Mouse (Mus musculus) neural tube, embryonic 11.5 days (tissue): ENCODE results near the gene 5730596B20Rik. TPM values are rescaled to one million over a fixed set of nuclear protein-coding genes. Genes with fewer than 3 reads are reported as not detected.

ENCODE experiments used
- ATAC-seq: fragments of 200-750 bp; cut with Nextera tagmentation; 2 replicates; pipeline ENCODE4 v1.8.0; 2017; ENCODE audit warnings: moderate number of reproducible peaks, mild to moderate bottlenecking, moderate TSS enrichment, moderate library complexity; ENCODE audit not compliant: insufficient read depth, low FRiP score, low TSS enrichment
- DNase-seq: peaks from one replicate; pipeline ENCODE4 v3.0.0-alpha.2; 2015; ENCODE audit warnings: low spot score
- H3K27ac ChIP-seq: fragments of 300-500 bp; sonication (generic); 2 replicates; pipeline ENCODE4 v1.5.1; 2014; ENCODE audit warnings: low read depth, mild to moderate bottlenecking, low read length
- H3K27me3 ChIP-seq: fragments of 300-500 bp; sonication (generic); 2 replicates; pipeline ENCODE4 v1.6.1; 2014; ENCODE audit warnings: mild to moderate bottlenecking, low read length, mixed read lengths; ENCODE audit not compliant: control insufficient read depth, insufficient read depth
- H3K36me3 ChIP-seq: fragments of 300-500 bp; sonication (generic); 2 replicates; pipeline ENCODE4 v1.6.1; 2014; ENCODE audit warnings: mild to moderate bottlenecking, low read length, moderate library complexity, mixed read lengths; ENCODE audit not compliant: control insufficient read depth, insufficient read depth
- H3K4me1 ChIP-seq: fragments of 300-500 bp; sonication (generic); 2 replicates; pipeline ENCODE4 v1.6.1; 2014; ENCODE audit warnings: low read length, mixed read lengths; ENCODE audit not compliant: control insufficient read depth, insufficient read depth
- H3K4me2 ChIP-seq: fragments of 300-500 bp; sonication (generic); 2 replicates; pipeline ENCODE4 v1.6.1; 2014; ENCODE audit warnings: low read depth, mild to moderate bottlenecking, moderate library complexity
- H3K4me3 ChIP-seq: fragments of 300-500 bp; sonication (generic); 2 replicates; pipeline ENCODE4 v1.5.1; 2014; ENCODE audit warnings: low read depth, low read length
- H3K9ac ChIP-seq: fragments of 300-500 bp; sonication (generic); 2 replicates; pipeline ENCODE4 v1.6.1; 2014; ENCODE audit warnings: mild to moderate bottlenecking, low read length
- H3K9me3 ChIP-seq: fragments of 300-500 bp; sonication (generic); 2 replicates; pipeline ENCODE4 v1.6.1; 2016; ENCODE audit warnings: low read length; ENCODE audit not compliant: control insufficient read depth
- WGBS: fragments of 180-500 bp; shearing (Covaris S2); extraction: QIAGEN DNeasy Blood & Tissue Kit; methylation state at CpG from one replicate; pipeline ENCODE4 v1.1.7; 2014; 5-methylcytosine and 5-hydroxymethylcytosine counted together
- microRNA counts: library from miRNA; unstranded; fragments of <30 nt; microRNA quantifications from one replicate; lab custom pipeline; 2015
- microRNA-seq: library from miRNA; unstranded; fragments of <30 nt; microRNA quantifications from one replicate; pipeline ENCODE4, GENCODE M21; 2016
- polyA plus RNA-seq: library from polyadenylated mRNA; unstranded; fragments of >200 nt; fragmentation: Nextera tagmentation; extraction: Ambion mirVana; gene quantifications from 2 replicates; pipeline ENCODE4 v1.2.1, GENCODE M21; 2014

Gene 5730596B20Rik
- polyA plus RNA-seq, 1 experiment from 2014 or later: 4.5 TPM

DNA sequence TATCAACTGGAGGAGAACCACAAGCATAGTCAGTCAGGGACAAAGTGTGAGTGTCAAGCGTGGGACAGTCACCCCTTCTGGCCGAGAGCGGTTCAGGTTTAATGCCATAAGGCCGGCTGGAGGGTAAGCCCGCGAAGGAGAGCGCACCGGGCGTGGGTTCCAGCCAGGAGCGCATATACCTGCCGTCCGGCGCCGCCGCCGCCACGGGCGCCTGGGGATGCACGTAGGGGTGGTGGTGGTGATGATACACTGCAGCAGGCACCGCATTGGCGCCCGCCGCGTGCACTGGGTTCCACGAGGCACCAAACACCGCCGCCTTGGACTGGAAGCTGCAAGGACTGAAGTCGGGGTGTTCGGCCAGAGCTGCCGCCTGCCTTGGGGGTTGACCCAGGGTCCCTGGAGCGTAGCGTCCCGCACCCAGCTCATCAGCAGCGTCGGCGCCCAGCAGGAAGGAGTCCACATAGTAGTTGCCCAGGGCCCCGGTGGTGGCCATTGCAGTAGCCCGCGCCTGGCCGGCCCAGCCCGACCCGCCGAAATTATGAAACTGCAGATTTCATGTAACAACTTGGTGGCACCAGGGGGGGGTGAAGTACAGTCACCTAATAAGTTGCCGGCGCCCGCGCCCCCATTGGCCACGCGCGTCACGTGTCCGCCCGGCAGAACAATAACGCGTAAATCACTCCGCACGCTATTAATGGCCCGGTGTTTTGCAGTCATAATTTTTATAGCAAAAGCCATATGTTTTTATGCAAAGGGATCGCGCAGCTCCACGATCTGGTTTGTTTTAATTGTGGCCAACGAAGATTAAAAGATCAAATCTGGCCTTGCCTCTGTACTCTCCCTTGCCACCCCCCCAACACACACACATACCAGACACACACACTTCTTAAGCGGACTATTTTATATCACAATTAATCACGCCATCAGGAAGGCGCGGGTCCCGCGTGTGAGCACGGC lies 48.6 kb downstream of the 5730596B20Rik start:
- H3K4me2 ChIP-seq: peak overlapping the region; percentile 99

GRCm38 (mm10) chr6:52226569-52227257 lies 49.4 kb downstream of the 5730596B20Rik start:
- H3K36me3 ChIP-seq: no peaks in the 10 kb centered on the region
- H3K9me3 ChIP-seq: no peaks in the 10 kb centered on the region
- H3K27me3 ChIP-seq: peaks cover 21% of the 10 kb centered on the region; the same call in 1 of the 2 replicates
- peaks cover 6% of the 10 kb centered on the region for H3K4me1 ChIP-seq
- WGBS: 2% methylated on average over 26 of the region's 26 CpGs
- H3K4me3 ChIP-seq: peak overlapping the region; percentile 87
- peak overlapping the region; percentile 100 for H3K27ac ChIP-seq
- DNase-seq (no peak), ATAC-seq (no peak)
- peak overlapping the region; percentile 99 for H3K4me2 ChIP-seq
- H3K9ac ChIP-seq: peak overlapping the region; percentile 99

More for the DNA sequence above, 48.6 kb downstream of the 5730596B20Rik start:
- peak overlapping the region; percentile 99 for H3K9ac ChIP-seq
- peaks cover 21% of the 10 kb centered on the region; the same call in 1 of the 2 replicates for H3K27me3 ChIP-seq
- H3K4me3 ChIP-seq: peak overlapping the region; percentile 87
- DNase-seq (peak; percentile 67), ATAC-seq (peak; percentile 29; the same call in 1 of the 2 replicates)
- no peaks in the 10 kb centered on the region for H3K36me3 ChIP-seq
- peak overlapping the region; percentile 100 for H3K27ac ChIP-seq
- no peaks in the 10 kb centered on the region for H3K9me3 ChIP-seq
- H3K4me1 ChIP-seq: peaks cover 6% of the 10 kb centered on the region
- WGBS: 1% methylated on average over 69 of the region's 69 CpGs

- WGBS: 2% methylated on average over 11 of the region's 11 CpGs
- ATAC-seq (no peak), DNase-seq (no peak)
- H3K4me1 ChIP-seq: peaks cover 2% of the 10 kb centered on the region; the same call in 1 of the 2 replicates
- peak overlapping the region; percentile 99 for H3K9ac ChIP-seq
- H3K36me3 ChIP-seq: no peaks in the 10 kb centered on the region
- peak overlapping the region; percentile 100 for H3K27ac ChIP-seq
- peaks cover 24% of the 10 kb centered on the region for H3K27me3 ChIP-seq
- H3K9me3 ChIP-seq: no peaks in the 10 kb centered on the region
- H3K4me2 ChIP-seq: peak overlapping the region; percentile 99
- peak overlapping the region; percentile 87 for H3K4me3 ChIP-seq
These were observed 50.3 kb downstream of the 5730596B20Rik start for GRCm38 (mm10) chr6:52227470-52228222.

DNA sequence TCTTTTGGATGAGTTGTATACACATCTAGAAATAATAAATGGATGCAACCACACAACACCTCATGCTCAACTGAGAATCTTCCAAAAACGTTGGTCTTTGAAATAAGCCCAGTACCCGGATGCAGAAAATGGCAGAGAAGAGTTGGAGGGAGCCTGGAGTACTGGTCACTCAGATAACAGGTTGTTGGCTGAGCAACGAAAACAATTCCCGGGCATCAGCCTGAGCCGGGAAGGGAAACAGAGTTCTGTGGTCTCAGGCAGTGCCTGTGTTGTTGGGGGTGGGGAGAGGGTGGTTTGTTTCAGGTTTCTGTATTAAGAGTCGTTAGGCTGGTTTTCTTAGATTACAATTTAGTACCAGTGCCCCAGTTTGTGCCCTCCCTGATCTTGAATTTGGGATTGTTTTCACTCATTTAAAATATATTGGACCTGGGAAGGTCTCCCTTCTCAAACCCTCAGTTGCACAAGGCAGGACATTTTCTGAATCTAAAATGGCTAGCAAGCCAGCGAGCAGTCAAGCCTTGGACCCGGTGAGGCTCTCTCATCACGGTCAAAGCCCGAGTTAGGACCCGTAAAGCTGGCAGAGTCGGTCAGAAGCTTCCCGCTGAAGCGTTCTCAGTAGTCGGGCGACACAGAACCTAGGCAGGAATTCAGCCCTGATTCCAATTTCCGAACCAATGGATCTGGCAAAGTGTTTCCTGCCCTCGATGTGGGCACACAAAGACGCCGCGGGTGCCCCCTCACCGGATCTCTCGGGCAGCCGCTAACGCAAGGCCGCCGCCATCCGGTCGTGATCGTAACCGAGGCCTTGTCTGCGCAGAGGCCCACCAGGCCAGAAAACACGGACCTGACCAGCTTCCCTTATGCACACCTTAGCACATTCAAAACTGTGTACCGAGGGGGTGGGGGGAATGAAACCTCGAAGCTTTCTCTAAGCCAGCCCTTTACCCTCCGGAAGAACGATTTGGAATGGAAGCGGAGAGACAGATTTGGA lies 51.5 kb downstream of the 5730596B20Rik start:
- Histone ChIP-seq H3K9ac (peak overlapping the region; percentile 94), H3K27me3 (peaks cover 33% of the 10 kb centered on the region), H3K4me1 (peaks cover 2% of the 10 kb centered on the region; the same call in 1 of the 2 replicates), H3K9me3 (no peaks in the 10 kb centered on the region), H3K27ac (peak overlapping the region; percentile 94), H3K4me3 (peak overlapping the region; percentile 59), H3K36me3 (no peaks in the 10 kb centered on the region), H3K4me2 (peak overlapping the region; percentile 86)
- ATAC-seq (no peak), DNase-seq (peak; percentile 73)
- under 1% methylated on average over 38 of the region's 38 CpGs for WGBS

DNA sequence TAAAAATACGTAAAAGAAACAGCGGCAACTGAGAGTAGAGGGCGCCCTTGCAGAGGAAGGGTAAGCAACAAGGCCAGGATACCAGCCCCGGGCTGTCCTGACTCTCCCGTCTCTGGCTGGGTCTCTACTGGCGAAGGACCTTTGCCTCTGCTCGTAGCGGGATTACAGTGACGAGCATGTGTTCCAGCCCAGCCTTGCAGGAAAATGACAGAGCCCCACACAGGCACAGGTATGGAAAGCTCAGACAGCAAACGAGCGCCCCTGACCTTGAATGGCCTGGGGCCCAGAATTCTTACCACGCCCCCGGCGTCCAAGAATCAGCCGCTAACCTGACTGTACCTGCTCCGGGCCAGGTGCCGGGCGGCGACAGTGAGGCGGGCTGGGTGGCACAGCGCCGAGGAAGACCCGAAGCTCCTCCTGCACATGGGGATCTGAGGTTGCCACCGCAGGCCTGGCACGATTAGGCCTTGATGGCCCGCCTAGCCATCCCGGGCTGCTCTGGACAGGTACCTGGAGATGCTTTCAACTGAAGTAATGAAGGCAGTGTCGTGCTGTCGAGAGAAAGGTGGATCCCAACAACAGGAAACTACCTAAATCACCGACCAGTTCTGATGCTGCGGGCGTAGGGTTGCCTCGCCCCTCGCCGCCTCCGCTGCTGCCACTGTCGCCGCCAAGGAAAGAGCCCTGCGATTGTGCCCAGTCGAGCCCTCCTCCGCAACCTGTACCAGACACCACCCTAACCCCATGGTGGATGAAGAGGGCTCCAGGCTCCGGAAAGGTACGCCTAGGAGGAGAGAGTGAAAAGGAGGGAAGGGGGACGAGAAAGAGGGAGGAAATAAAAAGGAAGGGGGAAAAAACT lies 52.5 kb downstream of the 5730596B20Rik start:
- under 1% methylated on average over 44 of the region's 44 CpGs for WGBS
- H3K4me1 ChIP-seq: peaks cover 2% of the 10 kb centered on the region; the same call in 1 of the 2 replicates
- H3K36me3 ChIP-seq: no peaks in the 10 kb centered on the region
- H3K27me3 ChIP-seq: peaks cover 41% of the 10 kb centered on the region
- H3K9ac ChIP-seq: peak overlapping the region; percentile 94
- no peaks in the 10 kb centered on the region for H3K9me3 ChIP-seq
- ATAC-seq: no peak
- no peak for DNase-seq
- H3K27ac ChIP-seq: peak overlapping the region; percentile 94
- H3K4me2 ChIP-seq: peak overlapping the region; percentile 86
- H3K4me3 ChIP-seq: peak overlapping the region; percentile 59

MicroRNAs within 50 kb of the gene (microRNA counts, 519-probe panel; counts per million panel counts)
- 5,281 counts per million, percentile 92 among the panel's probes with 10 or more counts for microRNA mmu-miR-196b (lab: Ali Mortazavi, UCI)

Small RNA genes within 50 kb of the gene (microRNA-seq; reads per million reads assigned to microRNA genes)
- gene Mir196b: 12,174 reads per million, percentile 97 among the genes with 10 or more reads in this experiment

Other genes starting within 250 kb of the 5730596B20Rik start
- 70.1 and 71.8 TPM in 2 replicates for gene Skap2, start 164.9 kb upstream of the 5730596B20Rik start, polyA plus RNA-seq
- 8.0 and 9.3 TPM in 2 replicates for gene Hoxa1, start 19.2 kb upstream of the 5730596B20Rik start, polyA plus RNA-seq
- gene Hoxa2, start 12.7 kb upstream of the 5730596B20Rik start, polyA plus RNA-seq: 36.0 and 37.5 TPM in 2 replicates
- 10.2 and 11.7 TPM in 2 replicates for gene Hoxa4, start 14.3 kb downstream of the 5730596B20Rik start, polyA plus RNA-seq
- gene Hoxa5, start 27.1 kb downstream of the 5730596B20Rik start, polyA plus RNA-seq: 53.4 and 56.5 TPM in 2 replicates
- gene Hoxa6, start 31.2 kb downstream of the 5730596B20Rik start, polyA plus RNA-seq: 16.0 and 18.8 TPM in 2 replicates
- 20.2 TPM in 2 replicates for gene Hoxa3, start 35.8 kb downstream of the 5730596B20Rik start, polyA plus RNA-seq
- not detected in 2 replicates for gene Gm28308, start 35.8 kb downstream of the 5730596B20Rik start, polyA plus RNA-seq
- 61.2 and 71.3 TPM in 2 replicates for gene Hoxa7, start 44.4 kb downstream of the 5730596B20Rik start, polyA plus RNA-seq
- gene Hoxa9, start 53.6 kb downstream of the 5730596B20Rik start, polyA plus RNA-seq: 98.8 and 105 TPM in 2 replicates
- gene Hoxa10, start 63.4 kb downstream of the 5730596B20Rik start, polyA plus RNA-seq: 70.6 and 72.8 TPM in 2 replicates
- 6.0 and 6.7 TPM in 2 replicates for gene Hoxa11, start 68.3 kb downstream of the 5730596B20Rik start, polyA plus RNA-seq
- 0.11 and 0.26 TPM in 2 replicates for gene Hoxa13, start 83.4 kb downstream of the 5730596B20Rik start, polyA plus RNA-seq
- gene Evx1, start 136.0 kb downstream of the 5730596B20Rik start, polyA plus RNA-seq: 1.9 TPM in 2 replicates